Mouse (Mus musculus) frontal cortex, postnatal 14 days (tissue): Measurements from ENCODE around the gene Ckap5.
"Not testable (repeated sequence)": the region's sequence is repeated elsewhere in the genome, so short reads cannot be mapped to it uniquely, and the experiment has no call there.

Experiments used
- DNase-seq, 2 experiments: peaks; one replicate each; pipeline ENCODE4 v3.0.0; 2022; ENCODE audit warnings: low spot score in 2 of 2

The Ckap5 gene

GRCm38 (mm10) chr2:91526294-91527146, at the start of gene Ckap5:
TSS of gene Ckap5 (plus strand) at chr2:91526762.
- DNase-seq: peak; percentile 88 to 91

GRCm38 (mm10) chr2:91476841-91477240, 49.7 kb upstream of the Ckap5 start:
- no peak for DNase-seq

DNA sequence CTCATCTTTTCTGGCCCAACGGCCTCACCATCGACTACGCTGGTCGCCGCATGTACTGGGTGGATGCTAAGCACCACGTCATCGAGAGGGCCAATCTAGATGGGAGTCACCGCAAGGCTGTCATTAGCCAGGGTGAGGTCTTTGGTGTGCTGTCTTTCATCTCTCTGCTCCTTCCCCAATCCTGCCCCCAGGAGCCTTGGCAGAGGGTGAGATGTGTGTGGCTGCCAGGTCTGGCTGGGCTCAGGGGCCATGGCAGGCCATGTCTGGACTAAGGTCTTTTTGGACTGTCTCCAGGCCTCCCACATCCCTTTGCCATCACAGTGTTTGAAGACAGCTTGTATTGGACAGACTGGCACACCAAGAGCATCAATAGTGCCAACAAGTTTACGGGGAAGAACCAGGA, 46.2 kb upstream of the Ckap5 start:
- DNase-seq: no peak

GRCm38 (mm10) chr2:91480805-91481514, 45.6 kb upstream of the Ckap5 start:
- peak in 1 of 2 experiments; percentile 47 for DNase-seq

DNA sequence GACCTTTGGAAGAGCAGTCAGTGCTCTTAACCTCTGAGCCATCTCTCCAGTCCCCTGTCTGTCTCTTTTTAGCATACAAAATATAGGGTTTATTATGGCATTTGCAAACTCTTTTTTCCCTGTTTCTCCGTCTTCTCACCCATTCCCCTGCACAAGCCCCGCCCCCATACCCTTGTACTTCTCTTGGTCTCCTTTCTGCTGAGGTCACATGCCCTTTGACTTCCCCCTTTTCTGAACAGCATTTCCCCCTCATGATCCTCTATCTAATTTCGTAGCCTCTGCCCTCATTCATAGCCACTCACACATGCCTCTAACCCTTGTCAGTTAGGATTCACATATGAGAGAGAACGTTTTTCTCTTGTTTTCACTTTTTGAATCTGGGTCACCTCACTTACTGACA, 41.9 kb upstream of the Ckap5 start:
- DNase-seq: no peak

- DNase-seq: no peak
Observed at GRCm38 (mm10) chr2:91485256-91485655, 41.3 kb upstream of the Ckap5 start.

DNA sequence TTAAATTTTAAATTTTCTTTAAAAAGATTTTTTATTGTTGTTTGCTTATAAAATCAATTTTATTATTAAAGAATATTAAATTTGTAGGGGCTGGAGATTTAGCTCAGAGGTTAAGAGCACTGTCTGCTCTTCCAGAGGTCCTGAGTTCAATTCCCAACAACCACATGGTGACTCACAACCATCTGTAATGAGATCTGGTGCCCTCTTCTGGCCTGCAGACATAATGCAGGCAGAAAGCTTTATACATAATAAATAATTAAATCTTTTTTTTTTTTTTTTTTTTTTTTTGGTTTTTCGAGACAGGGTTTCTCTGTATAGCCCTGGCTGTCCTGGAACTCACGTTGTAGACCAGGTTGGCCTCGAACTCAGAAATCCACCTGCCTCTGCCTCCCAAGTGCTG, 39.3 kb upstream of the Ckap5 start:
- not testable (repeated sequence) for DNase-seq

- DNase-seq: no peak
Observed at GRCm38 (mm10) chr2:91492071-91492635, 34.4 kb upstream of the Ckap5 start.

DNA sequence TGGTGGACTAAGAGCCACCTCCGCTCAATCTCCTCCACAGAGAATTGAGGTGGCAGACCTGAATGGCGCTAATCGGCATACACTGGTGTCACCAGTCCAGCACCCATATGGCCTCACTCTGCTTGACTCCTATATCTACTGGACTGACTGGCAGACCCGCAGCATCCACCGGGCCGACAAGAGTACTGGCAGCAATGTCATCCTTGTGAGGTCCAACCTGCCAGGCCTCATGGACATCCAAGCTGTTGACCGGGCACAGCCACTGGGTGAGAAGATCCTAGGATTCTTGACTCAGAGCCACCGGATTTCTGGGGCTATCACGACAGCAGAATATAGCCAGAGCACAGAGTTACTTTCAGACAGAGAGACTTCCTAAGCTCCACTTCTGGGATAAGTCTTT, 32.6 kb upstream of the Ckap5 start:
- DNase-seq: no peak

DNA sequence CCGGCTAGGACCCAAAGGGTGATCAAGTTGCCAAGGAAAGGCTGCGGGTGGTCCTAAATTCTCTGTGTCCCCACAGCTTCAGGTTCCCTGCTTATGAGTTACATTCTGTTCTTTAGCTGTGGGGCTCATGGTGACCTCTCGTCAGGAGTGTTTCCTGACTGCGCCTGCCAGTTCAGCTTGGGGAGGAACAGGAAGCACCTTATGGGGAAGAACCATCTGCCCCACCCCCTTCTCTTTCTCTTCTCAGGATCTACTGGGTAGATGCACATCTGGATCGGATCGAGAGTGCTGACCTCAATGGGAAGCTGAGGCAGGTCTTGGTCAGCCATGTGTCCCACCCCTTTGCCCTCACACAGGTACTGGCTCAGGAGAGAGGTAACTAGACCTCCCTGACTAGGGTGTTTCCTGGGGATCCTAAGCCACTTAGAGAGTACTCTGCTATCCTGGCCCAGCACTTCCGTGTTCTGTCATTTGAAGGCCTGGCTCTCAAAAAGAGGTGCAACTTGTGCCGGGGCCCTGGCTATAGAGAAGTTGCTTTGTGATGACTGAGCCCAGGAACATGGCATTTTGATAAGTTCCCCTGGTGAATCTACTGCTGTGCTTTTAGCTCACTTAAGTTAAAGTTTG, 28.4 kb upstream of the Ckap5 start:
- DNase-seq: no peak

GRCm38 (mm10) chr2:91508076-91508475, 18.5 kb upstream of the Ckap5 start:
- no peak for DNase-seq

DNA sequence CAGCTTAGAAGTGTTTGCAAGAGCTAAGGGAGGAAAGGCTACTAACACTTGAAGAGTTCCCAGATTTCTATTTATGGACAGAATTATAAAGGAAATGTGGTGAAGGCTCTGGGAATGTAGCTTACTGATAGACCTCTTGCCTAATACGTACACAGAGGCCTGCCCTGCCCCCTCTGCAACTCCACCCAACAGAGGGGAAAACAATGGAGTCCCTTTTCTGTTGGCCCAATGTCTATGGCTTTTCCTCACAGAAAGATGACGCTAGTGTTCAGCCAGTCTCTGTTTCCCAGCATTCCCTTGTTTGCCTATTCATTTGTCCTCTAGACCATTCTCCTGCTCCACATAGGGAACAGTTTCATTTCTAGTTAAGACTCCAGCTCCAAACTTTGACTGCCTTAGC, 9.4 kb upstream of the Ckap5 start:
- DNase-seq: no peak

DNA sequence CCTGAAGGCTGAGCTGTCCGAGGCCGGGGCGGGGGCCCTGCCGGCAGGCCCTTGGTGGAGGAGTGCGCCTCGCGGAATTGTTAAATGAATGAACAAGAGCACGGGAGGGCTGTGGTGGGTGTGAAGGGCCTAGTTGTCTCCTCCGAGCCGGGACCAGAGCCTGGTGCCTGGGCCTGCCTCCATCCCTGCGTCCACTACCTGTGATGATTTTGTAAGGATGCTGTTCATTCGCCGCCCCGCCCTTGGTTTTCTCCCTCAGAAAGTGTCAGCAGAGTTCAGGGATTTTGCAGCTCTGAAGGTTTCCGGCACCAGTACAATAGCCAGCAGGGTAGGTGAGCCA, 555 bp downstream of the Ckap5 start:
- peak in 1 of 2 experiments; percentile 14 for DNase-seq

GRCm38 (mm10) chr2:91537588-91538205, 11.1 kb downstream of the Ckap5 start:
- DNase-seq: peak; percentile 44 to 46

DNA sequence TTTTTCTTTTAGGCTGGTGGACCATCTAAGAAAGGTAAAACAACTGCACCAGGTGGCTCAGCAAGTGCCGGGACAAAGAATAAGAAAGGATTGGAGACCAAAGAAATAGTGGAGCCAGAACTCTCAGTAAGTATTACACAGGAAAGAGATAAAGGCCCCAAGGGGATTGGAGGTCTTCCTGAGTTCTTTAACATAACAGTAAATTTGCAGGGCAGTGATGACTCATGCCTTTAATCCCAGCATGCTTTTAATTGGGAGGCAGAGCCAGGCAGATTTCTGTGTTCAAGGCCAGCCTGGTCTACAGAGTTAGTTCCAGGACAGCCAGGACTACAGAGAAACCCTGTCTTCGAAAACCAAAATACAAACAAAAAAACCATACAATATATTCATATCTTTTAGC, 41.6 kb downstream of the Ckap5 start:
- no peak for DNase-seq

- peak in 1 of 2 experiments; percentile 4 for DNase-seq
Observed at GRCm38 (mm10) chr2:91580894-91581293, 54.3 kb downstream of the Ckap5 start.

DNA sequence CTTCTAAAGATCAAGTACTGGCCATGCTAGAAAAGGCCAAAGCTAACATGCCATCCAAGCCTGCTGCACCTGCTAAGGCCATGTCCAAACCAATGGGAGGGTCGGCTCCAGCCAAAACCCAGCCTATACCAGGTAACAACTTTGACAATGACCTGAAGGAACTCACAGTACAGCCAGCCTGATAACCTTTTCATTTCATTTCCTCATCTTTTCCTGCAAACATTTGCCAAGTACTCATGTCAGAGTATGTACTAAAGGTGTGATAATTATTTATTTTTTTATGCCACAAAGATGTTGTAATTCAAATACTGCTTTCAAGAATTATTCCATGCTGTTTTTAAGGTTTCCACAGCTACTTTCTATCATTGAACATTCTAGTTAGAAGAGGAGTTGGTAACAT, 59.7 kb downstream of the Ckap5 start:
- no peak for DNase-seq

DNA sequence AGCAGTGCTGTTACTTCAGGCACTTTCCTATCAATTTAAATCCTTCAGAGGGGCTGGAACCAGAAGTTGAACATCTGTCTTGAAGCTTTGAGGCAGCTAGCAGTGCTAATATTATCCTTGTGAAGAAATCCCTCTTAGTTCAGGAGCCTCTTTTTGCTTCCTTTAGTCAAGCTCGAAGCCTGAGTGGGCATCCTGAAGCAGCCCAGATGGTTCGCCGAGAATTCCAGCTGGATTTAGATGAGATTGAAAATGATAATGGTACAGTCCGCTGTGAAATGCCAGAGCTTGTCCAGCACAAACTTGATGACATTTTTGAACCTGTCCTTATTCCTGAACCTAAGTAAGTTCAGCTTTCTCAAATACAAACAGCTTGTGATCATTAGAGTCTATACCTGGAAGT, 73.9 kb downstream of the Ckap5 start:
- peak in 1 of 2 experiments; percentile 14 for DNase-seq

GRCm38 (mm10) chr2:91602389-91602788, 75.8 kb downstream of the Ckap5 start:
- DNase-seq: no peak

GRCm38 (mm10) chr2:91609370-91609769, 82.8 kb downstream of the Ckap5 start:
- not testable (repeated sequence) for DNase-seq

DNA sequence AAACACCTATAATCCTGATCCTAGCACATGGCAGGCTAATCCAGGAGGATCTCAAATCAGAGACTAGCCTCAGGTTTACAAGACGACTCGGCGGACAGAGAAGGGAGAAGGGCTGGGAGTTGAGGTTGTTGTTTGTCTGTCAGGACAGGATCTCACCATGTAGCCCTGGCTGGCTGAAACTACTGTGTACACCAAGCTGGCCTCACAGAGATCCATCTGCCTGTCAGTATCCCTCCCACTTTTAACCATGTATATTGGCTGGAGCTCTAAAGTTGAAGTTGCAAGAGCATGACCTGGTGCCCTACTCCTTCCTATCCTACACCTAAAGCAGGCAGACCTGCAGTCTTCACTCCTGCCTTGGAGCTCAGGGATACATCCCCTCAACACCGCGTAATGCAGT, 95.8 kb downstream of the Ckap5 start:
- DNase-seq: no peak

DNA sequence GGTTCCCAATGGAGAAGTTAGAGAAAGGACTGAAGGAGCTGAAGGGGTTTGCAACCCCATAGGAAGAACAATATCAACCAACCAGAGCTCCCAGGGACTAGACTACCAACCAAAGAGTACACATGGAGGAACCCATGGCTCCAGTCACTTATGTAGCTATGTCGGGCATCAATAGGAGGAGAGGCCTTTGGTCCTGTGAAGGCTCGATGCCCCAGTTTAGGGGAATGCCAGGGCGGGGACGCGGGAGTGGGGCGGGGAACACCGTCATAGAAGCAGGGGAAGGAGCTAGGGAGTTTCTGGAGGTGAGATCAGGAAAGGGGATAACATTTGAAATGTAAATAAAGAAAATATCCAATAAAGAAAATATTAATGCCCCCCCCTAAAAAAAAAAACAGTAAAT, 96.8 kb downstream of the Ckap5 start:
- DNase-seq: not testable (repeated sequence)
